Mouse (Mus musculus) urinary bladder, postnatal 25 days (tissue): ENCODE results near the gene Krtap14.

Experiments
- DNase-seq: peaks from one replicate; pipeline ENCODE4 v3.0.0; 2022; ENCODE audit warnings: low spot score

Gene Krtap14

DNA sequence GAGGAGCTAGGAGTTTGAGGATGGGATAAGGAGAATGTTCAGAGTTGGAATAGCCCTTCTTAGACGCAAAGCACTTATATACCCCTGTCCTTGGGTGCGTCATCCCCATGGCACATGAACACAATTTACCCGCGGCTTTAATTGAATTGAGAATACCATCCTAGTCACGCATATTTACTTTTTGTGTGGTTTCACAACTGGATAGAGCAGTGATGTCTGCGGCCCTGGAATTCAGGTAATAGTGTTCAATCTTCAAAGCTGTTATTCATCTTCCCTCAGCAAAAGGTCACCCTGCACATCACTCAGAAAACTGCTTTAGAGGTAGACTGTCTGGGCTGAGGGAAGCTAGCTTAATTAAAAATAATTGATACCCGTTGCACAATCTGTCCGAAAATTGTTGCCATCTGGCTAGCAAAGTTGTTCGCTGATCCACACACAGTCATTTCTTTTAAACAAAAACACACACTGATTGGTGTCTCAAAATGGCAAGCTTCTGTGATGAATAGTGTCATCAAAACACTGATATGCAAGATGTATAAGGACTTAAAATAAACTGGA lies at the start of gene Krtap14:
TSS of gene Krtap14 (minus strand) at position 51 of the 558 bp plus-strand sequence.
- DNase-seq: no peak

DNA sequence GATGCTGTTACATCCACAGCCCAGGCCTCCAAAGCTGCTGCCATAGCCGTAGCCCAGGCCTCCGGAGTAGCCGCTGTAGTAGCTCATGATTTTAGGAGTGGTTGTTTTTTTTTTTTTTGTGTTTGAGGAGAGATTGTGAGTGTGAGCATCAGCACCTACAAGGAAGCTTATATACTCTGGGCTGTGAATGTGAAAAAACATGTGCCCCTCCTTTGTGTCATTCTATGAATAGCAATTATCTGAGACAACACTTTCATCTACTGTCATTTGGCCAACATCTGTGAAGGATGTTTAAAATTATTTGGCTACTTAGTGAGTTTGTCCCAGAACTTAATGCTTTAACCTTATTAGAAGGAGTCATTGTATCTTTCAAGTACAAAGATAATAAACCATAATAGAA lies 48.2 kb upstream of the Krtap14 start, which contains the start of gene Krtap19-2:
TSS of gene Krtap19-2 (minus strand) at position 101 of the 400 bp plus-strand sequence.
- DNase-seq: no peak

DNA sequence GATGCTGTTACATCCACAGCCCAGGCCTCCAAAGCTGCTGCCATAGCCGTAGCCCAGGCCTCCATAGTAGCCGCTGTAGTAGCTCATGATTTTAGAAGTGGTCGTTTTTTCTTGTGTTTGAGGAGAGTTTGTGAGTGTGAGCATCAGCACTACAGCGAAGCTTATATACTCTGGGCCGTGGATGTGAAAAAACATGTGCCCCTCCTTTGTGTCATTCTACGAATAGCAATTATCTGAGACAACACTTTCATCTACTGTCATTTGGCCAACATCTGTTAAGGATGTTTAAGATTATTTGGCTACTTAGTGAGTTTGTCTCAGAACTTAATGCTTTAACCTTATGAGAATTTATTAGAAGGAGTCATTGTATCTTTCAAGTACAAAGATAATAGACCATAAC lies 43.4 kb upstream of the Krtap14 start, which contains the start of gene Krtap19-1:
TSS of gene Krtap19-1 (minus strand) at position 101 of the 400 bp plus-strand sequence.
- no peak for DNase-seq

DNA sequence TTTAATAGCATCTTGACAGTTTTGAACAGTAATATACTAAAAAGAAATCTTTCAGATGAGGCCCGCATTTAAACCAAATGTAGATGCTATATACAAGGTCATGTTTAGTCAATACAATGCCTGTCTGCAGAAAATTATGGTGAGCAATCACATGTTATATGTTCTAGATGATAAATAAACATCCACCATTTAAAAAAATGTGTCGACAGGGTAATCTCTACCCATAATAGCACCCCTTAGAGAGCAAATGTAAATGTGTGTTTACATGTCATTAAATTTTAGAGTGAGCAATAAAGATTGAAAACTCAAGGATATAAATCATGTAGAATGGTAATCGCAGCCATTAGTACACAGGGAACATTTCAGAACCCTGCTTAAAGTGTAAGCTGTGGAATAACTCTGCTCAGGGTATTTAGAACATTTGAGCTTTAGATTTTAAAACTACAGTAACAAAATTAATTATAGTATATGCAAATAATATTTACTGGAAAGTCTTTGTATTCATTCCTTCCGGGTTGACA lies 39.0 kb upstream of the Krtap14 start:
- DNase-seq: no peak

DNA sequence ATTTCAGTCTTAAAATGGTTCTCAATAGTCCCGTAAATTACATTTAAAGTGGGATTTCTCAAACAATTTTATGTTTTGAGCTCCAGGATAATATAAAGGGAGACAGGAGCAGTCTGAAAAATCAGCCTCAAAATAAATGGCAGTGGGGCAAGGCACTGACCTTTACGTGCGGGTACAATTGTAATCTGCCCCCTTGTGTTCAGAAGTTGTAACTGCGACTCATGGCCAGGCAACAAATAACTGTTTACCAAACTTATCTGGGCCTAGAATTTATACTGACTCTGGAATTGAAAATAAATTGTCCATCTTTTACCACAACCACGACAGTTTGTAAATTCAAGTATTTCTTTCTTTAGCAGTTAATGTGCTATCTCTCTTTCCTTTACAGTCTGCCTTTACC lies 25.5 kb upstream of the Krtap14 start:
- peak; percentile 5 for DNase-seq

DNA sequence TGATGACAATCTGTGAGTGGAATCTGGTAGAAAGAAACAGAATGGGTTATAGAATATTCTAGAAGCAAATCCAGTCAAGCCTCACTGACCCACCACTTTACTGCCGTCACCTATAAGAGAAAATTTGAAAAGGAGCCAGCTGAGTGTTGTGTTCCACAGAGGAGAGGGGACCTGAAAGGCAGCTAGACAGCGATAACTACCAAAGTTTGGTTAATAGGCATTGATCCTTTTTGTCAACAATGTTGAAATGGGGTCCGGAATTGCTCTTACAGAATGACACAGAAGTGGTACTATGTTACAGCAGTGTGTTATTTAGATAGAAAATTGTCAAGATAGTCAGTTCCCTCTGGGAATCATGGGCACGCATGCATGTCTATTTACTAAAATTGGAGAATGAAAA lies 22.6 kb upstream of the Krtap14 start:
- DNase-seq: no peak

DNA sequence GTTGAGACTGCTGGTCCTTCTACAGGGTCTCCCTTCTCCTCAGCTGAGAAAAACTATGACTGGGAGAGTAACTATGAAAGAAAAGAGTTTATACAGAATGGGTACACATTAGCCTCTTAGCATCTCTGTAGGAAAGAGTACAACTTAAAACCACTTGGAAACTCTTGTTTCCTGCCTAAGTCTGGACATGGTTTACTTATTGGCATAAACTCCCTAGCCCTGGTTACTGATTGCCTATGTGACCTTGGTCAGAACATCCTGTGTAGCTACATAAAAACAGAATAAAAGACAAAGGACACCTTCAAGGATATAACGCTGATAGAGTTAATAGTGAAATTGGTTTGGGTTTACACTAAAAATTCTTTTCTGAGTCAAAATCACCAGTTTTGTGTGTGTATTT lies 21.4 kb upstream of the Krtap14 start:
- DNase-seq: no peak

DNA sequence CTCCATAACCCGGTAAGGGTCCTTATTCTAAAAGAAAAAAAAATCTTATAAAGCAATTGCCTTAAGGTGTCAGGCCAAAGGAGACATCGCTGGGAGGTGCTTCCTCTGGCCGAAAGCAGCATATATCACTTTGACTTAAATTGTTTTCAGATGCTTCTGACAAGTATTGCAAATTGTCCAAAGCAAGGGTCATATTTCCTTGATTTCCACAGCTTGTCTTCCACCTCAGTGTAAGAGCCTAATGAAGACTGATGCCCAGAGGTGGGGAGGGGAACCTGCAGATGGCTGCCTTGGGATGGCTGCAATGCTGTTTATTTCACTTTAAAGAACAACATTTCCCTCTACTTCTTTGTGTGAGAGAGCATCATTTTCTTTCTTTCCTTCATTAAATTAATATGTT lies 1.0 kb upstream of the Krtap14 start:
- no peak for DNase-seq

DNA sequence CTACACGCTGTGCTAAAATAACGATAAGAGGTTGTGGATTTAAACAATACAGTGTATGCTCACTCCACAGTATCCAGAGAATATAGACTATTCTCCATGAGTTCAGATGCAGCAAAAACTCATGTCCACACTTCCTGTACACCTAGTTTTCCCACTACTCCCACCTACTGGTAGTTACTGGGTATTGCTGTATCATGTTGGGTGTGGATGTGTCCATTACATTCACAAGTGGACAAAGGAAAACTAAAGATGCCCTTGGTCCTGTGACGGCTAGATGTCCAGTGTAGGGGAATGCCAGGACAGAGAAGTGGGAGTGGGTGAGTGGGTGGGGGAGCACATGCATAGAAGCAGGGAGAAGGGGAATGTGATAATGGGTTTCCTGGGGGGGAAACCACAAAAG lies 2.2 kb downstream of the Krtap14 start:
- no peak for DNase-seq

DNA sequence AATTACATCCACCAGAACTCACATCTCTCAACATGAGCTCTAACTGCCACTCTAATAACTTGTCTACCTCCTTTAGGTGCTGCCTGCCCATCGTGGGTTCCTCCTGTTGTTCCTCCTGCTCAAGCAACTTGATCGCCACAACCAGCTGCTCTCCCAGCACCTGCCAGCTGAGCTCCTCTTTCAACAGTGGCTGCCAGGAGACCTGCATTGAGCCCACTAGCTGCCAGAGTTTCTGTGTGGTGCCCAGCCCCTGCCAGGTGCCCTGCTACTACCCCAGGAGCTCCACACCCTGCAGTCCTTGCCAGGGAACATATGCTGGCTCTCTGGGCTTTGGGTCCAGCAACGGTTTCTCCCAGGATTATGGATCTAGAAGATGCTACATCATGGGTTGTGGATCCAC lies 5.9 kb downstream of the Krtap14 start, which contains the start of gene Krtap15:
TSS of gene Krtap15 (plus strand) at position 150 of the 400 bp plus-strand sequence.
- DNase-seq: no peak

DNA sequence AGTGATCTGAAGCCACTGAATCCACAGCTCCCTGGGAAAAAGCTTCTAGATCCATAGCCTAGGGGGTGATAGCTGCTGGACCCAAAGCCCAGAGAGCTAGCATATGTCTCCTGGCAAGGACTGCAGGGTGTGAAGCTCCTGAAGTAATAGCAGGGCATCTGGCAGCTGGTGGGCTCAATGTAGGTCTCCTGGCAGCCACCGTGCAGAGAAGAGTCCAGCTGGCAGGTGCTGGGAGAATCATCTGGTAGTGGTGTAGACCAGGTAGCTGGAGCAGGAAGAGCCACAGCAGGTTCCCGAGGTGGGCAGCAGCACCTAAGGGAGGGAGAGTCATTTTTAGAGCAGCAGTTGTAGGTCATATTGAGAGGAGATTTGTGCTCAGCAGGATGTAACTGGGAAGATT lies 14.1 kb downstream of the Krtap14 start, which contains the start of gene Gm20741:
TSS of gene Gm20741 (minus strand) at position 394 of the 400 bp plus-strand sequence.
- DNase-seq: no peak

DNA sequence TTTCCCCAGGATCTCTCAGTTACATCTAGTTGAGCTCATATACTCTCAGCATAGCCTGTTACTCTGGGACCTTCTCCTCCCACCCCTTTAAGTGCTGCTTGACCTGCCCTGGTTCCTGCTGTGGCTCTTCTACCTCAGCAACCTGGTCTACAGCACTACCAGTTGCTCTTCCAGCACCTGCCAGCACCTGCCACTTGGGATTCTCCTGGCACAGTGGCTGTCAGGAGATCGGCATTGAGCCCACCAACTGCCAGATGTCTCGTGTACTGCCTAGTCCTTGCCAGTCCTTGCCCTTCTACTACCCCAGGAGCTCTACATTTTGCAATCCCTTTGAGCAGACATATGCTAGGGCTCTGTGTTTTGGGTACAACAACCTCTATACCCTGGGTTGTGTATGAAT lies 39.2 kb downstream of the Krtap14 start:
- DNase-seq: no peak

DNA sequence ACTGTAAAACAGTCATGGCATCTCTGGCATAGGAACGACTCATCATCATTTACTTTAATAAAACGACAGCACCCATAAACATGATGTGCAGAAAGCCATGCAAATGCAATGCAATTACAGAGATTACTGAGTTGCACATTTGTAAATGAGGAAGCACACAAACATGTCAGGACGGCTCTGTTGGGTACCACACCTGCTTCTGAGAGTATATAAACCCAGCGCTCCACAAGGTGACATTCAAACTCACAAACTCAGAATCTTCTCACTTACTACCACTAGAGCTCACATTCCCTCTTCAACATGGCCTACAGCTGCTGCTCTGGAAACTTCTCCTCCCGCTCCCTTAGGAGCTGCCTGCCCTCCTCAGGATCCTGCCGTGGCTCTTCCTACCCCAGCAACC lies 48.3 kb downstream of the Krtap14 start, which contains the start of gene Gm5965:
TSS of gene Gm5965 (plus strand) at position 301 of the 400 bp plus-strand sequence.
- DNase-seq: no peak

DNA sequence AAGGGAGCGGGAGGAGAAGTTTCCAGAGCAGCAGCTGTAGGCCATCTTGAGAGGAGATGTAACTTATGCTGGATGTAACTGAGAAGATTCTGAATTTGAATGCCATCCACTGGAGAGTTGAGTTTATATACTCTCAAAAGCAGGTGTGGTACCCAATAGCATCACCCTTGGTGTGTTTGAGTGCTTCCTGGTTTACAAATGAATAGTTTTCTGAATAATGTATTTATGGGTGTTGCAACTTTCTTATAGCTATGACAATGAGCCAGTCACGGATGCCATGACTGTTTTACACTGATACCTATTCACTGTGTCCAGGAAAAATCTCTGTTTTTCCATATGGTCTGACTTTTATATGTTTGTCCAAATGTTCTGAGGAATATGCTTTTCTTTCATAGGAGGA lies 51.8 kb downstream of the Krtap14 start, which contains the start of gene 2310057N15Rik:
TSS of gene 2310057N15Rik (minus strand) at position 101 of the 400 bp plus-strand sequence.
- DNase-seq: no peak
